Mouse (Mus musculus): Measurements from ENCODE around the gene Galntl6. TPM values are rescaled to one million over a fixed set of nuclear protein-coding genes. Genes with fewer than 3 reads are reported as not detected.
A peak's percentile ranks its signal among the peaks of the same experiment; 100 is the strongest.

Galntl6 gene
- total RNA-seq (2012; rRNA removed), result 0.09 TPM in 1 of 2 replicates, not detected in the other

DNA sequence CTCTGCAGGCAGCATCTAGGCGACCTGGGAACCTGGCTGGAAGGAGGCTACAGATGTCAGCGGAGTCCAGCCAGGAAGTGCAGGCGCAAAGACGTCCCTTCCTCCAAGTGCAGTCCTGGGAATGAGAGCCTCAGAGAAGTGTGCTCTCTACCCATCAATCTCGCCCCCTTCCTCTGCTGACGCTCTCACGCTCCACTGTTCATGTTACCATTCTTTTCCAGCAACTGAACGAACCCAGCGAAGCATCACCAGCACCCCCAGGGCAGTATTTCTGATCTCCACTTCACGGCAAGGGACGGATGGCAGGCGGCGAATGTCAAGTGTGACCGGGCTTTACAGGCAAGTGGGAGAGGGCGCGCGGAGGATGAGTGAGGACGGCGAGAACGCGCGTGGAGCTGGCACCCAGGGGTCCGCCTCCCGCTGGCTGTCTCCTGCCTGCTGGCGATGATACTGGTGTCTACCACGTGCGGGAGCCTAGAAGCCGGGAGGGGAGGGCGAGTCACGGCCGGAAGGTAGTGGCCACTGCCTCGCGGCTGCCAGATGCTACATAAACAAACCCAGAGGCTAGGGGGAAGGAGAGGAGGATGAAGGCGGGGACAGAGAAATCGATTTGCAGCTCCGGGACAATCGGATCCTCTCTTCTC lies at the start of gene Galntl6:
Galntl6 (minus strand) TSS at position 445 of the 644 bp plus-strand sequence.
- no peak within 1 kb of the TSS for H3K9ac ChIP-seq (ENCODE audit: insufficient read depth, low read depth, low read length, poor library complexity, severe bottlenecking)
- no peak within 1 kb of the TSS for H3K27ac ChIP-seq (ENCODE audit: insufficient read depth, low read depth, low read length, poor library complexity, severe bottlenecking)
- in situ Hi-C loops (cut with MboI; ENCODE audit: low sequenced_read_pairs in 2 of 2, unreplicated experiment in 2 of 2), result no loop called here

DNA sequence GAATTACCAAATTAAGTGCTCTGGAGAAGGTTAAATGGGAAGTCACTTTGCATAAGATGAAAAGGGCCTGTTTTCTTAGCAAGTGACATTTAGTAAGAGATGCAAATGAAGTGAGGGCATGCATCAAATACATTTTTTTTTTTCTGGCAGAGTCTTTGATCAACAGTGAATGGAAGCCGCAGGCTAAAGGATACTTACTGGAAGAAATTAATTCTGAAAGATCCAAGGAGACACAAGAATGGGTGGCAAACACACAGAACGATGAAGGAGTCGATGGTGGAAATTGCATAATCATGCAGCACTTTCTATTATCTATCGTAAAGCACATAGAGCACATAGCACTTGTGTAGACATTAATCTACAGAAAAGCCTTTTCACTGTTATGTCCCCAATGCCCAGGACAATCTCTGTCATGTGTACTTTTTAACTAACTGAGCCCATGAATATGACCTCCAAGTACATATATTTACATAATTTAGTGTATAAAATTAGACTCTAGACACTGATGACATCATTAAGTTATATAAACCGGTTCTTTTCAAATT lies 44.8 kb upstream of the Galntl6 start:
- no peak for DNase-seq (ENCODE audit: low read depth, low spot score)
- no peak overlapping the region for H3K9ac ChIP-seq (ENCODE audit: insufficient read depth, low read depth, low read length, poor library complexity, severe bottlenecking)
- H3K27ac ChIP-seq (ENCODE audit: insufficient read depth, low read depth, low read length, poor library complexity, severe bottlenecking), result no peak overlapping the region
- TF ChIP-seq MAFK (IDR thresholded peaks at IDR 0.05; ENCODE audit: insufficient read depth, low read depth, low read length) (no peak), HCFC1 (IDR thresholded peaks at IDR 0.05; ENCODE audit: borderline replicate concordance, insufficient read depth, low read length) (no peak), CHD2 (IDR thresholded peaks at IDR 0.05; ENCODE audit: low read depth, low read length) (no peak)
- in situ Hi-C loops (cut with MboI; ENCODE audit: low sequenced_read_pairs in 2 of 2, unreplicated experiment in 2 of 2), result no loop called here
- no peak overlapping the region for H3K4me3 ChIP-seq (ENCODE audit: insufficient read depth in 1 of 2, low read depth in 1 of 2, low read length in 2 of 2, poor library complexity in 1 of 2, severe bottlenecking in 1 of 2)
- H3K9me3 ChIP-seq (ENCODE audit: control insufficient read depth, insufficient read depth, low read depth, low read length), result no peaks in the 10 kb centered on the region
- no peaks in the 10 kb centered on the region for H3K36me3 ChIP-seq (ENCODE audit: control insufficient read depth, insufficient read depth, low read length, poor library complexity, severe bottlenecking)
- H3K4me1 ChIP-seq (ENCODE audit: control insufficient read depth in 2 of 2, insufficient read depth in 2 of 2, low read length in 2 of 2, poor library complexity in 1 of 2), result no peaks in the 10 kb centered on the region

More for the DNA sequence above, at the start of gene Galntl6:
- H3K36me3 ChIP-seq (ENCODE audit: control insufficient read depth, insufficient read depth, low read length, poor library complexity, severe bottlenecking), result no peaks in the 10 kb centered on the region
- peak within 1 kb of the TSS; percentile 45 to 48 for H3K4me3 ChIP-seq (ENCODE audit: insufficient read depth in 1 of 2, low read depth in 1 of 2, low read length in 2 of 2, poor library complexity in 1 of 2, severe bottlenecking in 1 of 2)
- no peaks in the 10 kb centered on the region for H3K9me3 ChIP-seq (ENCODE audit: control insufficient read depth, insufficient read depth, low read depth, low read length)
- TF ChIP-seq HCFC1 (IDR thresholded peaks at IDR 0.05; ENCODE audit: borderline replicate concordance, insufficient read depth, low read length), result no peak
- no peak for TF ChIP-seq ZNF384 (IDR thresholded peaks at IDR 0.05; ENCODE audit: low read depth, low read length)
- no peak for TF ChIP-seq MAFK (IDR thresholded peaks at IDR 0.05; ENCODE audit: insufficient read depth, low read depth, low read length)
- TF ChIP-seq ZC3H11A (IDR thresholded peaks at IDR 0.05; ENCODE audit: borderline replicate concordance, low read depth, low read length), result no peak
- no peak for TF ChIP-seq CHD2 (IDR thresholded peaks at IDR 0.05; ENCODE audit: low read depth, low read length)
- DNase-seq (ENCODE audit: low read depth, low spot score), result peak; percentile 17
- H3K4me1 ChIP-seq (ENCODE audit: control insufficient read depth in 2 of 2, insufficient read depth in 2 of 2, low read length in 2 of 2, poor library complexity in 1 of 2), result no peaks in the 10 kb centered on the region

DNA sequence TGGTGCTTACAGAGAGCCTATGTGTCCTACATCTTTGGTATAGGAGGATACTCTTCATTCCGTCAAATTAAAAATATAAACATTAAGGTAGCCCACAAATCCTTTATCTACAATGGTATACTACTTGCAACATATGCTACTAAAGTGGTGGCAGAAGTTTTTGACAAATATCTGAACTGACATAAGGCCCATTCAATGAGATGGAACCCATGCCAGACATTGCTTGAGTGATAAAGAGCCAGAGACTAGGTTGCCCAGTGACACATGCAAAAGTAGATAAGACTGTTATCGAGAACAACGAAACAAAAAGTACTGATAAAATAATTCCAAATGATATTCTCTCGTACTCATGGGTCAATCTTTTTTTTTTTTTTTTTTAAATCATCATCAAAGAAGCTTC lies 31.3 kb upstream of the Galntl6 start:
- no peak for DNase-seq (ENCODE audit: low read depth, low spot score)
- in situ Hi-C loops (cut with MboI; ENCODE audit: low sequenced_read_pairs in 2 of 2, unreplicated experiment in 2 of 2), result no loop called here
- Histone ChIP-seq H3K4me3 (ENCODE audit: insufficient read depth in 1 of 2, low read depth in 1 of 2, low read length in 2 of 2, poor library complexity in 1 of 2, severe bottlenecking in 1 of 2) (no peak overlapping the region), H3K4me1 (ENCODE audit: control insufficient read depth in 2 of 2, insufficient read depth in 2 of 2, low read length in 2 of 2, poor library complexity in 1 of 2) (no peaks in the 10 kb centered on the region), H3K9me3 (ENCODE audit: control insufficient read depth, insufficient read depth, low read depth, low read length) (no peaks in the 10 kb centered on the region), H3K27ac (ENCODE audit: insufficient read depth, low read depth, low read length, poor library complexity, severe bottlenecking) (no peak overlapping the region), H3K36me3 (ENCODE audit: control insufficient read depth, insufficient read depth, low read length, poor library complexity, severe bottlenecking) (no peaks in the 10 kb centered on the region), H3K9ac (ENCODE audit: insufficient read depth, low read depth, low read length, poor library complexity, severe bottlenecking) (no peak overlapping the region)
- TF ChIP-seq ZNF384 (IDR thresholded peaks at IDR 0.05; ENCODE audit: low read depth, low read length) (no peak), MAFK (IDR thresholded peaks at IDR 0.05; ENCODE audit: insufficient read depth, low read depth, low read length) (no peak), CHD2 (IDR thresholded peaks at IDR 0.05; ENCODE audit: low read depth, low read length) (no peak), HCFC1 (IDR thresholded peaks at IDR 0.05; ENCODE audit: borderline replicate concordance, insufficient read depth, low read length) (no peak), ZC3H11A (IDR thresholded peaks at IDR 0.05; ENCODE audit: borderline replicate concordance, low read depth, low read length) (no peak)

DNA sequence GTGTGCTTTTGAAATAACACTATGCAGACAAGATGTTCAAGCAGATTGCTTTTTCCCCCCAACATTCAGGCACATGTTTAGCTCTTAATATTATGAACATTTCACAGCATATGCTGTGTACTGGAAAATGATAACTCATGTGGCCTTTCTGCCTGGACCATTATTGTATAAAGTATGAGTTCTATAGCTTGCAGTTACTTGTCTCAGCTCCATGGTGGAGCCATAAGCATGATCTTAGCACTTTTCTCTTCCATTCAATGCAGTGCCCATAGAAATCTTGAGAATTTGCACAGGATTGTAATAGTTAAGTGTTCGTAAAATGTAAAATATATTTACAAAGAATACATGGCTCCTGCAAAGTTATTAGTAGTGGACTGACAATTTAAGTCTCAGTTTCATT lies 18.6 kb upstream of the Galntl6 start:
- H3K9me3 ChIP-seq (ENCODE audit: control insufficient read depth, insufficient read depth, low read depth, low read length), result no peaks in the 10 kb centered on the region
- H3K9ac ChIP-seq (ENCODE audit: insufficient read depth, low read depth, low read length, poor library complexity, severe bottlenecking), result no peak overlapping the region
- H3K4me3 ChIP-seq (ENCODE audit: insufficient read depth in 1 of 2, low read depth in 1 of 2, low read length in 2 of 2, poor library complexity in 1 of 2, severe bottlenecking in 1 of 2), result no peak overlapping the region
- in situ Hi-C loops (cut with MboI; ENCODE audit: low sequenced_read_pairs in 2 of 2, unreplicated experiment in 2 of 2), result no loop called here
- no peak for TF ChIP-seq CHD2 (IDR thresholded peaks at IDR 0.05; ENCODE audit: low read depth, low read length)
- TF ChIP-seq ZC3H11A (IDR thresholded peaks at IDR 0.05; ENCODE audit: borderline replicate concordance, low read depth, low read length), result no peak
- TF ChIP-seq HCFC1 (IDR thresholded peaks at IDR 0.05; ENCODE audit: borderline replicate concordance, insufficient read depth, low read length), result no peak
- no peak for TF ChIP-seq MAFK (IDR thresholded peaks at IDR 0.05; ENCODE audit: insufficient read depth, low read depth, low read length)
- TF ChIP-seq ZNF384 (IDR thresholded peaks at IDR 0.05; ENCODE audit: low read depth, low read length), result no peak
- H3K4me1 ChIP-seq (ENCODE audit: control insufficient read depth in 2 of 2, insufficient read depth in 2 of 2, low read length in 2 of 2, poor library complexity in 1 of 2), result no peaks in the 10 kb centered on the region
- H3K36me3 ChIP-seq (ENCODE audit: control insufficient read depth, insufficient read depth, low read length, poor library complexity, severe bottlenecking), result no peaks in the 10 kb centered on the region
- no peak overlapping the region for H3K27ac ChIP-seq (ENCODE audit: insufficient read depth, low read depth, low read length, poor library complexity, severe bottlenecking)
- no peak for DNase-seq (ENCODE audit: low read depth, low spot score)

All from ES-E14 (cell line).